Mouse (Mus musculus): ENCODE measurements at regions not wholly inside any gene's neighbourhood (a gene's known extent, or its start where the extent isn't known, plus 50 kb on each side); places are given as distances from the start of the nearest gene placed in this dataset.

- no peak for DNase-seq
Observed at GRCm38 (mm10) chr1:119305315-119305976, 116.6 kb downstream of the Inhbb start.

DNA sequence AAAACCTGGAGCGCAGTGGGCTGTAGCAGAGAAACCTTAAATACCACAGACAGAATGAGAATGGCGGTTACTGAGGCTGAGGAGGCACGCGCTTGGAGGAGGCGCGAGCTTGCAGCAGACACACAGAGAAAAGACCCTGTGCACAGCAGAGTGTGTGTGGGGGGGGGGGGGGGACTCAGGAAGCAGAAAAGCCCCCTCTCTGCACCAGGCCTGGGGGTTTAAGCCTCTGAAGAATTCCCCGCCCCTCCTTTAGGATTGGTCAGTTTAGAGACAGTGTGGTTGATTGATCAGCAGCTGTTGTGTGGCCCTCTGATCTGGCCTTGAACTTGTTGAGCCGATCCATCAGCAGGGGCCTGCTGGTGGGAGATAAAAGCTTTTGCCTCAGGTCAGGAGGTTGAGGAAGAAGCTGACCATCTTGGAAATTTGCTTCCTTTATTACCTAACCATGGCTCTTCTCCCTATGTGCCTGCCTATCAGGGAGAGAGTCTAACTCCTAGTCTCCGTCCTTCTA is 117.5 kb downstream of the Inhbb start:
- no peak for DNase-seq

DNA sequence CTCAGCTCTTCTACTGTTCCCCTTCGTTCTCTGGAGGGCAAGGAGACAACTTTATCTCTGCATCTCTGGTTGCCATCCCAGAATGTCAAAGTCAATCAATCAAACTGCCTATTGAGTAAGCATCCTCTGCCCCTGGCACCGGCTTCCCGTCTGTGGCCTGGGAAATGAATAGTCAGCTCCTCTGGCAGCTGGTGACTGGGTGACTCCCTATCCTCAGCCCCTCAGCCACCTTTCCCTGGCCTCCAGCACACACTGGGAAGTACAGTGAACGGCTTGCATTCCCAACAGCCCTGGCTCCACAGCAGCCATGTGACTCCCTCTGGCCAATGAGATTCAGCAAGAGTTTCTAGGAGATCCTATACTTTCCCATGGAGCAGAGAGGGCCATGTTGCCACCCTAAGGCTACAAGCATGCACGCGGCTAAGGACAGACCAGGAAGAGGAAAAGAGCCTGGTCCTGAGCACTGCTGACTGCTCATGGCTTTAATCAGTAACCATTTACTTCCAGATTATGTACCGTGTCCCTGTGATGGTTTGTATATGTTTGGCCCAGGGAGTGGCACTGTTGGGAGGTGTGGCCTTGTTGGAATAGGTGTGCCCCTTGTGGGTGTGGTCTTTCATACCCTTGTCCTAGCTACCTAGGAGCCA is 119.6 kb downstream of the Inhbb start:
- no peak for DNase-seq

- no peak for DNase-seq
Observed at GRCm38 (mm10) chr1:119301931-119302330, 120.1 kb downstream of the Inhbb start.

- no peak for DNase-seq
Observed at GRCm38 (mm10) chr1:119301258-119301657, 120.8 kb downstream of the Inhbb start.

DNA sequence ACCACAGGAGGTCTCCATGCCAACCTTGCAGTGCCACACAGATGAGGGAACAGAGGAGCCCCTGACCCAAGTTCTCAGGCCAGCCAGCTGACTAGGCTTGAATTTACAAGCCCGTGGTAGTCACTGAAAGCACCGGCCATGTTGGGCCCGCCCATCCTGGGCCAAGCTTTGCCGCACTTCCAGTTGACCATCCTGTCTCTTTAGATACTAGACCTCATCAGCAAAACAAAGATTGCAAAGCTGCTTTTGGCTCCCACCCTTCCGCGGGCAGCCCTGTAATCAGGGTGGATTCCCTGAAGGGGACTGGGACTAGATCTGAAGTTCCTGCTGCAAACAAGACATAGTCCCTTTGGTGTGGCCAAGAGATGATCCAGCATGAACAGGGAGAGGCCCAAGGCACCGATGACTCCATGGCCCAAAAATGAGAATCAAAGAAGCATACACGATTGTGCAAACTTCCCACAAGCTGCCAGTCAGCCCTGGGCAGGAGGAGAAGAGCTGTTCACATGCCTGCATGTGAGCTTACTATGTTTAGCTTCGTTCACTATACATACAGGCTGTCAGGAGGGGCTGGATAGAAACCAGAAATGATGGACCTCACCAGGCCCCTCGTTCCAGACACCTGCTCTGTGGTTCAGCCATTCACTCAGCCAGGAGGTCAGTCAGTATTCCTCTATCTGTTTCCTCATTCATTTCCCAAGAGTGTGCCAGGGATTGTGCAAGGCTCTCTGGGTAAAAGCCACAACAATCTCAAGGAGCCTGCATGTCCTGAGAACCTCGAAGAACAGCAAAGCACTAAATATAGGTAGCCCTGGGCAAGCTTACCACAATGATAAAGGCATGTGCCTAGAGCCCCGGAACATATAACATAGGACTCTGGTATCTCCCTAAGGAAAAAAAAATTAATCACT is 122.0 kb downstream of the Inhbb start:
- DNase-seq = no peak

DNA sequence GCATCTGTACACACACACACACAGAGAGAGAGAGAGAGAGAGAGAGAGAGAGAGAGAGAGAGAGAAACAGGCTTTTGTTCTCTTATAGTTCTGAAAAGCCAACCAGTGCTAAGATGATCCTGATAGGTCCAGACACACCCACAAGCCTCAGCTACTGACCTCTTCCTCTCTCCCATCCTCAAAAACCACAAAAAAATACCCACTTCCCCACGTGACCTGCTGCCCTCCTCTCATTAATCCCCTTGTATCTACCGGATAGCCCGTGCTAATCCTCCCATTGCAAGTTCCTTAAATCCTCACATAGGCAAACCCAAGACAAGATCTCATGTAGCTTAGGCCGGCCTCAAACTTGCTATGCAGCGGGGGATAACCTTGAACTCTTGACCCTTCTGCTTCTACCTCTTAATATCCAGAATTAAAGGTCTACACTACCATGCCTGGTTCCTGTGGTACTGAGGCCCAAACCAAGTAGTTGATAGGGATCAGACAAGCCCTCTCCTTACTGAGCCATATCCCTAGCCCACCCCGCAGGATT is 123.3 kb downstream of the Inhbb start:
- no peak for DNase-seq

DNA sequence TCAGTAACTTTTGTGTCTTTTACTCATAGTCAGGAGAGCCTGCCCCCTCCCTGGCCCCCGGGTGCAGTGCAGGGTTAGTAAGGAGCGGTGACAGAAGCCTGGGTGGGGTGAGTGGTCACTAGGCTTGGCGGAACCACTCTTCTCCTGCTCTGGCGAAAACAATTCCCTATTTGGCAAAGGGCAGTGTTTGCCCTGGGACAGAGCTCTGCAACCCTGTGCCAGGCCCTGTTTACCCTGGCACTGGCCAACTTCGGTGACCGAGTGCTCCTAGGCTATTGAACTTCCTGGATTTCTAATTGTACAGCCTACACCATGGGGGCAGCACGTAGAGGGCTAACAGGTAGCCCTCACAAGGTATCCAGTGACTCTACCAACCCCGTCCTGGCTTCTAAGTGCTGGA is 126.9 kb downstream of the Inhbb start:
- DNase-seq = peak in 1 of 2 experiments; percentile 23

- DNase-seq = no peak
Observed at GRCm38 (mm10) chr1:119293839-119294238, 128.2 kb downstream of the Inhbb start.

DNA sequence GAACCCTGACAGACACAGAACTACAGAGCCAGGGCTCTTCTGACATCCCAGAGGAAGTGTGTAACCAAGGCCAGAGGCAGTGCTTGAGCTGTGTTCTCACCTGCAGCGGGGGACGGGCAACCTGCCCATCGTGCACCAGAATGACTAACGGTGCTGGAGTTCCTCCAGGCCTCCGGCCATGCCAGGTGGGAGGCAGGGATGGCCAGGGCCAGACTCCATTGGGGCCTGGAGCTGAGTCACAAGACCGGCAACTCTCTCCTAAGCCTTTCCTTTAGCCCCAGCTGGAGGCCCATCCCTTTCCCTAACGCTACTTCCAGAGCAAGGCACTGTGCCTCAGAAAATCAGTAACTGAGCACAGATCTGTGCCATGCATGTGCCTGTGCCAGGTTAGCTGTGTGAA is 129.8 kb downstream of the Inhbb start:
- DNase-seq = peak; percentile 100

DNA sequence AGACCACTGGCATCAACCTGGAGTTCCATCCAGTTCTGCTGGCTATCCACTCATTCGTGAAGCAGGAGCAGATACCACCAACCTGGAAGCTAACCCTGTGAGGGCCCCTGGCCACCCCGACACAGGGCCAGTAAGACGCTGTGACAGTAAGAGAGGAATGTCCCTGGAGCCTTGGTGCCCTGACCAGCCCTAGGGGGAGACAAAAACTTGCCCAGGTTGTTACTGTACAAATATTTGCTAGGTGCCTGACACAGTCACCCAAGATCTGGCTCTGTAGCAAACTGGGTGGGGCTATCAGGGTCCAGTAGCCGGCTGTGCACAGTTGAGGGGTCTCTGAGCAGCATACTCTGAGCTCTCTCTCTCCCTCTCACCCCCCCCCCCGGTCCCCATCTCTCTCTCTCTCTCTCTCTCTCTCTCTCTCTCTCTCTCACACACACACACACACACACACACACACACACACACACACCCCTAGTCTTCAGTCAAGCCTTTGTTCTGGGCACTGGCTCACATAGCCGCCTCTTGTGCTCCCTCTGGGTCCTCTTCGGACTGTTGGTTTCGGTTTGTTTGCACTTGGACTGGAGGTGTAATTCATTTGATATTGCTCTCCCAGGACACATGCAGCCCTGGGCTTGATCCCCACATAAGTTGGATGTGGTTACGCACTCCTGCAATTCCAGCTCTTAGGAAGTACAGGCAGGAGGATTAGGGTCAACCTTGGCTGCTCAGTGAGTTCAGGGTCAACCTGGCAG is 131.7 kb downstream of the Inhbb start:
- no peak for DNase-seq

GRCm38 (mm10) chr1:119289516-119290164 is 132.4 kb downstream of the Inhbb start:
- DNase-seq = no peak

DNA sequence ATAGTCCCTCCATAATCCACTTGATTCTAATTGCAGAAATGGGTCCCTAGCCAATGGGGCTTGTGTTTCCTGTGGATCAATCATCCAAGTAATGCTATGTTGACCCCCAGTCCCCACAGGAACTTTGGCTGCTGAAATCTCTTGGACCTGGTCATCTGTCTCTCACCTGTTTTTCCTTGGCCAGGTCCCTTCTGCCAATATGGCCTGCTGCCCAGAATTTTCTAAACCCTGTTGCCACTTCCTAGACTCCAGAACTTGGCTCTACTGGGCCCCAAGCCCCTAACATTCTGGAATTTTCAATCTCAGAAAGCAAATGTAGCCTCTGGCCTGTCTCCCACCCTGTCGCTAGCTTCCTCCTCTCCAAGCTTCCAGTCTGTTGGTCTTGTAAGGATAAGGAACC is 139.6 kb downstream of the Inhbb start:
- DNase-seq = peak in 1 of 2 experiments; percentile 34

- no peak for DNase-seq
Observed at GRCm38 (mm10) chr1:119279261-119279660, 142.8 kb downstream of the Inhbb start.

GRCm38 (mm10) chr1:119278528-119279201 is 143.4 kb downstream of the Inhbb start:
- DNase-seq = no peak

DNA sequence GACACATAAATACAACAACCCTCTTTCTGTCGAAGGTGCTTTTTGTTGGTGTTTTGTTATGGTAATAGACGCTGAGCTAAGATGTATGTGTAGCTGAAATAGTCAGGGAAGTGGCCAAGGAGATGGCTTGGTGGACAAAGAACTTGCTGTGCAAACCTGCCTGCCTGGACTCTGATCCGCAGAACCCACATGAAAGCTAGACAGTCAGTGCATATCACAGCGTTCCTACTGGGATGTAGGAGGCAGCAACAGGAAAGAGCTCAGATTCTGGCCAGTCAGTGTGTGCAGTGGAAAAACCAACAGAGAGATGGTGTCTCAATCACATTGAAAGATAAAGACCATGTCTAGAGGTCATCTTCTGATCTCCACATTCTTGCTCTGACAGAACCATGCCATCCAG is 144.1 kb downstream of the Inhbb start:
- no peak for DNase-seq

DNA sequence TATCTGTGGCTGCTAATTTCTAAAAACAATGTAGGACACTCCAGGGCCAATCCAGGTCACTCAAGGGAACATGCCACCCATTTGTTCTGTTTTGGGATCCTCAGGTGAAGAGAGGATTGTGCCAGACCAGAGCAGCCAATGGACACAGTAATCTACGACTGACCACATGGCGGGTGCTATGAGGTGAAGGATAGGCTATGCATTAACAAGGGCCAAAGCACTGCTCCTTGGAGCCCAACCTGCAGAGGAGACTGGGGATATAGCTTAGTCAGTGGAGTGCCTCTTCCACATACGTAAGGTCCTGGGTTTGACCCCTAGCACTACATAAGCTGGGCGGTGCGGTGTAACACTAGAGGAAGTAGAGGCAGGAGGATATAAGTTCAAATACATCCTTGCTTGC is 156.0 kb downstream of the Inhbb start:
- no peak for DNase-seq

DNA sequence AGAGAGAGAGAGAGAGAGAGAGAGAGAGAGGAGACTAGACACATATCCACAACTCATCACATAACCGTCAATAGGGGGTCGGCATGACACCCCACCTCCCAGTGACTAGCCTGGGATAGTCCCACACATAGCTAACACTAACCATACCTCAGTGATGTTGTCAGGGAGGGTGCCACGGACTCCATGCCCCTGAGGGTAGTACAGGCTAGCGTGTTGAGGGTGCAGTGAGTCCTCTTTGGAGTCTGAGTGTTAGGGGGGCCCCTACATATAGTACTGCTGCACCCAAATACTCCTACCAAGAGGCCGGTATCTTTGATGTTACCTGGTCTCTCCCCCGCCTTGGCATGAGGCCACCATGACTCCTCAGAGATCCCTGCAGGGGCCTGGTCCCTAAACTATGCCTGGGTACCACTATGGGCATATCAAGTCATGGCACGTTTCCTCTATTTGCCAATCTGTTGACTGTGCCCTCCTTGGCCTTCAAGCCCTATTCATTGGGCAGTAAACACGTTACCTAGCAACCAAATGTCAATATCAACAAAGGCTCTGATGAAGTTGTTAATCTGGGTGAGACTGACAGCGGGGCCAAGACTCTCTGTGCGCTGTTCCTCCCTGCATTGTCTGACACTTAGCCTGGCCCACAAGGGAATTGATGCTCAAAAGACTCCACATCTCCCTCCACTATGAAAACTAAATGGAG is 156.7 kb downstream of the Inhbb start:
- no peak for DNase-seq

- DNase-seq = no peak
Observed at GRCm38 (mm10) chr1:119259455-119259854, 162.6 kb downstream of the Inhbb start.

GRCm38 (mm10) chr1:119256769-119257168 is 165.3 kb downstream of the Inhbb start:
- peak; percentile 77 to 86 for DNase-seq

- peak; percentile 28 to 33 for DNase-seq
Observed at GRCm38 (mm10) chr1:119256097-119256473, 166.0 kb downstream of the Inhbb start.

Data from cerebellum, postnatal 36 days (tissue).